Mouse (Mus musculus) heart, postnatal 0 days (tissue): Measurements from ENCODE around the gene Cgnl1. TPM values are rescaled to one million over a fixed set of nuclear protein-coding genes. Genes with fewer than 3 reads are reported as not detected.

ENCODE experiments used
- ATAC-seq: fragments of 200-750 bp; cut with Nextera tagmentation; 2 replicates; pipeline ENCODE4 v1.8.0; 2017; ENCODE audit warnings: low read depth, moderate number of reproducible peaks, moderate library complexity; ENCODE audit not compliant: insufficient read depth
- DNase-seq: peaks from one replicate; pipeline ENCODE4 v3.0.0-alpha.2; 2016; ENCODE audit warnings: low spot score
- H3K27ac ChIP-seq: fragments of 300-500 bp; sonication (generic); 2 replicates; pipeline ENCODE4 v1.5.1; 2014; ENCODE audit warnings: low read depth, mild to moderate bottlenecking
- H3K27me3 ChIP-seq: fragments of 300-500 bp; sonication (generic); 2 replicates; pipeline ENCODE4 v1.6.1; 2014; ENCODE audit warnings: low read length, mixed read lengths; ENCODE audit not compliant: control insufficient read depth, insufficient read depth
- H3K36me3 ChIP-seq: fragments of 300-500 bp; sonication (generic); replicated peaks from 2 replicates; pipeline ENCODE4 v1.6.1; 2014; ENCODE audit warnings: low read length, mixed read lengths; ENCODE audit not compliant: control insufficient read depth, insufficient read depth
- H3K4me1 ChIP-seq: fragments of 300-500 bp; sonication (generic); 2 replicates; pipeline ENCODE4 v1.6.1; 2014; ENCODE audit warnings: antibody characterized with exemption; ENCODE audit not compliant: control insufficient read depth, insufficient read depth
- H3K4me2 ChIP-seq: fragments of 300-500 bp; sonication (generic); 2 replicates; pipeline ENCODE4 v1.6.1; 2014; ENCODE audit warnings: low read depth, mild to moderate bottlenecking, low read length, moderate library complexity
- H3K4me3 ChIP-seq: fragments of 300-500 bp; sonication (generic); 2 replicates; pipeline ENCODE4 v1.5.1; 2014; ENCODE audit warnings: low read depth, low read length
- H3K9ac ChIP-seq: fragments of 300-500 bp; sonication (generic); replicated peaks from 2 replicates; pipeline ENCODE4 v1.6.1; 2014; ENCODE audit warnings: low read depth, low read length, mixed read lengths
- H3K9me3 ChIP-seq: fragments of 300-500 bp; sonication (generic); replicated peaks from 2 replicates; pipeline ENCODE4 v1.6.1; 2016; ENCODE audit warnings: low read length; ENCODE audit not compliant: control insufficient read depth
- CTCF ChIP-seq: IDR thresholded peaks from 2 replicates; pipeline ENCODE4 v1.5.1; 2016; ENCODE audit warnings: antibody characterized with exemption, control low read depth, low read depth
- EP300 ChIP-seq: IDR thresholded peaks from 2 replicates; pipeline ENCODE4 v1.6.1; 2016; ENCODE audit warnings: antibody characterized with exemption, low read depth
- WGBS: fragments of 180-500 bp; shearing (Covaris S2); extraction: QIAGEN DNeasy Blood & Tissue Kit; methylation state at CpG from one replicate; pipeline ENCODE4 v1.1.7; 2014; 5-methylcytosine and 5-hydroxymethylcytosine counted together
- polyA plus RNA-seq: library from polyadenylated mRNA; unstranded; fragments of >200 nt; fragmentation: Nextera tagmentation; extraction: Ambion mirVana; gene quantifications from 2 replicates; pipeline ENCODE4 v1.2.1, GENCODE M21; 2015
- total RNA-seq: library from RNA; depleted of rRNA; stranded (reverse); fragments of >200 nt; gene quantifications from 2 replicates; pipeline ENCODE4 v1.2.3, GENCODE M21; 2014; ENCODE audit warnings: low replicate concordance

The Cgnl1 gene
- total and polyA plus RNA-seq, 2 experiments from 2014 or later, result 20.0 to 20.6 TPM

DNA sequence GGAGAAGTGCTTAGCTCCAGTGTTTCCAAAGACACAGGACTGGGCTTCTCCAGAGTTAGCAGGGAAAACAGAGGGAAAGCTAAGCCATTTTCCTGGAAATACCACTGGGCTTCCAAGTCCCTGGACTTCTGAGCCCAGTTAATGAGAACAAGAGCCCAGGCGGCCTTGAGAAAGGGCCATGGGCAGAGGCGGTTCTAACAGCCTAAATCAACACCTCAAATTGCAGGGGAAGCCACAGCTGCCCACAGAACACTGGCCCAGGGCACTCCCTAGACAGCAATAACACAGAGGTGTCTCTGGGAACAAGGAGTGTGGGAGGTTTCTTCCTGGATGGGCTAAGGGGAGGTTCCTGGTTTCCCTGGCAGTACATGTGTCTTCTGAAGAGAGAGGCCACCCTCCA, 18.3 kb downstream of the Cgnl1 start:
- Histone ChIP-seq H3K4me2 (no peak overlapping the region), H3K36me3 (no peaks in the 10 kb centered on the region), H3K27me3 (no peaks in the 10 kb centered on the region), H3K27ac (no peak overlapping the region), H3K4me3 (no peak overlapping the region), H3K9ac (no peak overlapping the region), H3K9me3 (no peaks in the 10 kb centered on the region), H3K4me1 (peaks cover 24% of the 10 kb centered on the region)
- ATAC-seq, result no peak
- 57% methylated on average over 2 of the region's 2 CpGs for WGBS
- TF ChIP-seq CTCF (no peak), EP300 (no peak)
- no peak for DNase-seq

DNA sequence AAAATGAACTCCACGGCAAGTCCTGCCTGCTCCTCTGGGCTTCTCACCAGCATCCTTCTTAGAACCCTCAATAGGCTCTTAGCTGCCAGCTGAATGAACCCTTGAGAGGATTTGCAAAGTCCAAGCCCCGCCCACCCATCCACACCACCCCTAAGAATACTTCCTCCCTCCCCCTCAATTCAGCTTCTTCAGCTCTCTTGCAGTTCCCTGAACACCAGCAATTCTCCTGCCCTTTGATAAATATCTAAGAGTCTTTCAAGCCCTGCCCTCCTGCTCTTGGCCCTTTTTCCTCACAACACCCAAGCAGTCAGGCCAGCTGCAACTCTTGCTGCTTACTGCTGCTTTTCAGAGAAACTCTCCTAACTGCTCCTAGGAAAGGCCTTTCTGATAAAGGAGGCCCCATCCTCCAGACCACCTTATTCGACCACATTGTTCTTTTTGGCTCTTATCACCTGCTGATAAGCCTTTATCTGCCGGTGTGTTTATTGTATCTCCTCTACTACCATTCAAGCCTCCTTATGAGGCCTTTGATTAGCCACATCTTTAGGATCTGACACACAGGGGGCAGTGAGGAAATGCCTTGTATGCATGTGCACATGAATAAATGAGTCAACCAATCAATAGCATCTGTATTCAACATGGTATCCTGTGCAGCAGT, 21.3 kb downstream of the Cgnl1 start:
- peaks cover 33% of the 10 kb centered on the region for H3K4me1 ChIP-seq
- H3K9me3 ChIP-seq, result no peaks in the 10 kb centered on the region
- no peak overlapping the region for H3K9ac ChIP-seq
- H3K4me2 ChIP-seq, result no peak overlapping the region
- TF ChIP-seq EP300, result no peak
- H3K27me3 ChIP-seq, result no peaks in the 10 kb centered on the region
- H3K4me3 ChIP-seq, result no peak overlapping the region
- DNase-seq, result no peak
- ATAC-seq, result no peak
- no peaks in the 10 kb centered on the region for H3K36me3 ChIP-seq
- H3K27ac ChIP-seq, result no peak overlapping the region; the same call in 1 of the 2 replicates
- WGBS, result 30% methylated on average over 4 of the region's 4 CpGs

DNA sequence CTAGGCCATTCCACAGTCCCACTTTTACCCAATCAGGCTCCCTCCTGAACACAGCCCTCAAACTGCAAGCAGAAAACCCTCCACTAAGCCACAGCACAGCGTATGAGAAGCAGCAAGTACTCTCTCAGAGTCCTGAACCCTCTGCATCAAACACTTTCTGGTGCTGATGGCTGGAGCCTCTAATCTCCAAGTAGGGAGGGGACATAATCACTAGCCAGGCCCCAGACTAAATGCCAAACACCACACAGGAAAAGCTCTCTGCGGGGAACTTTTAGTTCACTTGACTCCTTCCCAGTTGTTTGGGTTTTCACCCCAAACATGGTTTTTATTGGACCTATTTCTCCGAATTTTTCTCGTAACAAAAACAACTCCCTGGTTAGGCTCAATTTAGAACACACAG, 25.0 kb downstream of the Cgnl1 start:
- ATAC-seq (peak; percentile 86), DNase-seq (peak; percentile 89)
- Histone ChIP-seq H3K27ac (peak overlapping the region; percentile 18), H3K4me1 (peaks cover 31% of the 10 kb centered on the region), H3K36me3 (no peaks in the 10 kb centered on the region), H3K27me3 (no peaks in the 10 kb centered on the region), H3K9me3 (no peaks in the 10 kb centered on the region), H3K4me2 (0 out of 2 replicates have a peak overlapping the region, but pooled peaks have one; percentile 2), H3K9ac (no peak overlapping the region), H3K4me3 (no peak overlapping the region)
- TF ChIP-seq EP300 (peak; percentile 69; the same call in 1 of the 2 replicates), CTCF (no peak)
- 11% methylated on average over 4 of the region's 4 CpGs for WGBS

DNA sequence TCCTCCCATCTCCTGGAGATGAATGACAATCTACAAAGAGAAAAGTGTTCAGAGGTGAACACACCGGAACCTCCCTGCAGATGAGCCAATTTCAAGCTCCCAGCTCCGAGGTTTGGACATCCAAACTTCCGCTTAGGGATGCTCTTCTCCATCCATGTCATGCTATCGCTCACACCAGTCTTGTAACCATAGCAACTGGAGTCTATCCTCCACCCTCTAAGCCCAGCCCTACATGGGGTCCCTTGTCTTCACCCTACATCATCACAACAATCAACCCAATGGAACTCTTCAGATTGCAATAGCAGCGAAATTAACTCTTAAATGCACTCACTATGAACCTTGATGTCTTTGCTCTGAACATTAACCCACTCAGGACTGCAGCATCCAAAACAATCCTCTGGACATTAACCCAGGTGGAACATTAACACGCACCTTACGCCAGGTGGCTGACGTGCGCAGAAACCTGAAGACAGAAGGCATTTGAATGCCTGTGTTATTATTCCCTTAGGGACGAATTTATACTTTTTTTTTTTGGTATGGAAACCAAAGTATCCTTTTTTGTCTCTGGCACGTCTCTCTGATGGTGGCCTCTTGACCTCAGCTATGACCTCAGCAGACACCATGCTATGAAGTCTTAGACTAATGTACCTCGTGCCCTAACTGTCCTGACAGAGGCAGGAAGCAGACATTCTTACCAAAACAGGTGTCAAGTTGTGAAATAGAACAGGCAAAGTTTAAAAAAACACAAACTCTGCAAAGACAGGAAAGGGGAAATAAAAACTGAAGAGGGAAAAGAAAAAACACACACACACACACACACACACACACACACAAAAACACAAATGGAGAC, 33.1 kb downstream of the Cgnl1 start:
- ATAC-seq (no peak), DNase-seq (no peak)
- no peak overlapping the region for H3K4me3 ChIP-seq
- H3K36me3 ChIP-seq, result no peaks in the 10 kb centered on the region
- 71% methylated on average over 12 of the region's 12 CpGs for WGBS
- no peak overlapping the region for H3K27ac ChIP-seq
- H3K9ac ChIP-seq, result no peak overlapping the region
- no peak overlapping the region for H3K4me2 ChIP-seq
- no peaks in the 10 kb centered on the region for H3K9me3 ChIP-seq
- peaks cover 24% of the 10 kb centered on the region for H3K4me1 ChIP-seq
- H3K27me3 ChIP-seq, result no peaks in the 10 kb centered on the region
- no peak for TF ChIP-seq EP300
- TF ChIP-seq CTCF, result no peak

DNA sequence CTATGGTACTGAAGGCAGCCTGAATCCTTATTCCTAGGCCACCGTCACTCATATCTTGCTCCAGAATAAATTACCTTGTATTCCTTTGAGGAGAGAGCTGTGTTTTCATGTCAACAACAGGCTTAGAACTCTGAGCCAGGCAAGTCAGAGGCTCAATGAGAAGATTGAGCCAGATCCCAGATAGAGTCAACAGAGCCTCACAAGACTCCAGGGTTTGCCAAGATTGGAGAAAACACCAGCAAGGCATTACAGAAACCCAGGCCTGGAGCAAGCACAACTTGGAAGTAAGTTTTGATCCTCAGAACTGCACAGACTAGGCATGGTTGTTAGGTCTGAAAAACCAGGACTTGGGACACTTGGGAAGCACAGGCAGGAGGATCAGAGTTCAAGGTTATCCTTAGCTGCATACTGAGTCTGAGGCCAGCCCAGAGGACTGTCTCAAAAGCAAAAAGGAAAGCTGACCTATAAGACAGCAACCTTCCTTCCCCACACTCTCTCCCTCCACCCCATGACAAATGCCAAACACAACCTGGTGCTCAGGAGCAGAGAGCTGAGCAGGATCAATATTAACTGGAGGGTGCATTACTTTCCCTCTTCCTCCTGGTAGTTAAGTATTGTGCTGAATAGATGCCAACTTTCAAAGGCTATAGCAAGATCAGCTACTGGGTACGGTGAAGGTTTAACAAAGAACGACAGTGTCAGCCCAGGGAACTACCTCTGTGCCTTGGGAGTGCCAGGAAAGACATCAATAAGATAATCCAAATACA, 34.0 kb downstream of the Cgnl1 start:
- no peaks in the 10 kb centered on the region for H3K27me3 ChIP-seq
- WGBS, result 60% methylated on average over 3 of the region's 3 CpGs
- no peak overlapping the region for H3K27ac ChIP-seq
- DNase-seq (no peak), ATAC-seq (0 out of 2 replicates have a peak, but pooled peaks have one; percentile 10)
- H3K4me3 ChIP-seq, result no peak overlapping the region
- TF ChIP-seq EP300 (no peak), CTCF (no peak)
- peaks cover 24% of the 10 kb centered on the region for H3K4me1 ChIP-seq
- no peaks in the 10 kb centered on the region for H3K36me3 ChIP-seq
- H3K4me2 ChIP-seq, result no peak overlapping the region
- no peaks in the 10 kb centered on the region for H3K9me3 ChIP-seq
- no peak overlapping the region for H3K9ac ChIP-seq
